Mouse (Mus musculus) MEL (cell line): ENCODE results near the gene Nrxn2. TPM values are rescaled to one million over a fixed set of nuclear protein-coding genes. Genes with fewer than 3 reads are reported as not detected.

ENCODE experiments used
- DNase-seq: peaks from one replicate; pipeline ENCODE4 v3.0.0; 2011; ENCODE audit warnings: low read depth, low spot score
- H3K27ac ChIP-seq: 2 replicates; pipeline ENCODE4 v1.5.1; 2012; ENCODE audit warnings: low read depth, mild to moderate bottlenecking, control low read depth, low read length, moderate library complexity; ENCODE audit not compliant: control insufficient read depth
- H3K27me3 ChIP-seq, 2 experiments: fragments of 150-350 bp in 1 of 2; sonication (generic) in 1 of 2; 2 replicates each; pipeline ENCODE4 v1.6.1; 2012; ENCODE audit warnings: low read length in 2 of 2, mild to moderate bottlenecking in 2 of 2, improper control_type of control experiment in 1 of 2, moderate library complexity in 1 of 2; ENCODE audit not compliant: insufficient read depth in 2 of 2, control insufficient read depth in 1 of 2
- H3K36me3 ChIP-seq, 2 experiments: 2 replicates each; pipeline ENCODE4 v1.6.1; 2012 to 2014; ENCODE audit warnings: low read length in 2 of 2, improper control_type of control experiment in 1 of 2, inconsistent platforms in 1 of 2, mild to moderate bottlenecking in 1 of 2; ENCODE audit not compliant: insufficient read depth in 2 of 2, control insufficient read depth in 1 of 2
- H3K4me1 ChIP-seq, 2 experiments: fragments of 150-350 bp in 1 of 2; sonication (generic) in 1 of 2; 2 replicates each; pipeline ENCODE4 v1.6.1; 2012; ENCODE audit warnings: low read length in 2 of 2, improper control_type of control experiment in 1 of 2, mild to moderate bottlenecking in 1 of 2; ENCODE audit not compliant: insufficient read depth in 2 of 2, control insufficient read depth in 1 of 2
- H3K4me3 ChIP-seq, 2 experiments: fragments of 150-350 bp in 1 of 2; sonication (generic) in 1 of 2; 2 replicates each; pipeline ENCODE4 v1.5.1; 2012; ENCODE audit warnings: low read depth in 2 of 2, low read length in 2 of 2, mild to moderate bottlenecking in 2 of 2, moderate library complexity in 2 of 2, control low read depth in 1 of 2, improper control_type of control experiment in 1 of 2; ENCODE audit not compliant: control insufficient read depth in 1 of 2, insufficient read depth in 1 of 2
- H3K79me2 ChIP-seq: 2 replicates; pipeline ENCODE4 v1.6.1; 2012; ENCODE audit warnings: mild to moderate bottlenecking, low read length, moderate library complexity; ENCODE audit not compliant: control insufficient read depth, poor library complexity, insufficient read depth
- H3K9ac ChIP-seq: 2 replicates; pipeline ENCODE4 v1.6.1; 2012; ENCODE audit warnings: low read depth, mild to moderate bottlenecking, control low read depth, low read length, moderate library complexity; ENCODE audit not compliant: control insufficient read depth, poor library complexity, severe bottlenecking
- H3K9me3 ChIP-seq: fragments of 150-350 bp; sonication (generic); replicated peaks from 2 replicates; pipeline ENCODE4 v1.6.1; 2012; ENCODE audit warnings: mild to moderate bottlenecking, low read length, improper control_type of control experiment, moderate library complexity; ENCODE audit not compliant: insufficient read depth
- E2F4 ChIP-seq: IDR thresholded peaks from 2 replicates; pipeline ENCODE4 v1.6.1; 2011; ENCODE audit warnings: low read depth, low read length, improper control_type of control experiment, borderline replicate concordance
- ELF1 ChIP-seq: IDR thresholded peaks from 2 replicates; pipeline ENCODE4 v1.6.1; 2014; ENCODE audit warnings: low read depth, mild to moderate bottlenecking, inconsistent platforms, low read length, improper control_type of control experiment, moderate library complexity
- EP300 ChIP-seq, 2 experiments: IDR thresholded peaks; 2 replicates each; pipeline ENCODE4 v1.6.1; 2011; ENCODE audit warnings: improper control_type of control experiment in 2 of 2, low read length in 2 of 2, low read depth in 1 of 2, mild to moderate bottlenecking in 1 of 2
- ETS1 ChIP-seq: IDR thresholded peaks from 2 replicates; pipeline ENCODE4 v1.6.1; 2012; ENCODE audit warnings: low read depth, mild to moderate bottlenecking, inconsistent platforms, low read length, improper control_type of control experiment, moderate library complexity
- JUND ChIP-seq: IDR thresholded peaks from 2 replicates; pipeline ENCODE4 v1.6.1; 2011; ENCODE audit warnings: low read depth, mild to moderate bottlenecking, improper control_type of control experiment, low read length
- MAFK ChIP-seq: IDR thresholded peaks from 2 replicates; pipeline ENCODE4 v1.6.1; 2011; ENCODE audit warnings: low read depth, mild to moderate bottlenecking, low read length, improper control_type of control experiment, borderline replicate concordance
- MAX ChIP-seq: IDR thresholded peaks from 2 replicates; pipeline ENCODE4 v1.6.1; 2011; ENCODE audit warnings: low read length, improper control_type of control experiment
- MXI1 ChIP-seq: IDR thresholded peaks from 2 replicates; pipeline ENCODE4 v1.6.1; 2011; ENCODE audit warnings: mild to moderate bottlenecking, low read depth, low read length, improper control_type of control experiment
- MYC ChIP-seq: IDR thresholded peaks from 2 replicates; pipeline ENCODE4 v1.6.1; 2011; ENCODE audit warnings: low read depth, mild to moderate bottlenecking, low read length, improper control_type of control experiment, moderate library complexity
- POLR2A ChIP-seq, 2 experiments: IDR thresholded peaks; 2 replicates each; pipeline ENCODE4 v1.6.1; 2011 to 2012; ENCODE audit warnings: low read length in 2 of 2, mild to moderate bottlenecking in 2 of 2, control low read depth in 1 of 2, improper control_type of control experiment in 1 of 2, low read depth in 1 of 2, moderate library complexity in 1 of 2; ENCODE audit not compliant: control insufficient read depth in 1 of 2, insufficient read depth in 1 of 2, poor library complexity in 1 of 2
- POLR2AphosphoS5 ChIP-seq: IDR thresholded peaks from 2 replicates; pipeline ENCODE4 v1.6.1; 2012; ENCODE audit warnings: low read depth, borderline replicate concordance, mild to moderate bottlenecking, inconsistent platforms, low read length, moderate library complexity, mixed read lengths
- RAD21 ChIP-seq: IDR thresholded peaks from 2 replicates; pipeline ENCODE4 v1.6.1; 2011; ENCODE audit warnings: mild to moderate bottlenecking, low read depth, low read length, improper control_type of control experiment
- TAL1 ChIP-seq: IDR thresholded peaks from 2 replicates; pipeline ENCODE4 v1.6.1; 2012; ENCODE audit warnings: mild to moderate bottlenecking, inconsistent platforms, low read length, moderate library complexity, mixed read lengths
- TCF12 ChIP-seq: IDR thresholded peaks from 2 replicates; pipeline ENCODE4 v1.6.1; 2014; ENCODE audit warnings: low read depth, mild to moderate bottlenecking, inconsistent platforms, low read length, improper control_type of control experiment, moderate library complexity
- USF2 ChIP-seq, 2 experiments: IDR thresholded peaks; 2 replicates each; pipeline ENCODE4 v1.6.1; 2011 to 2012; ENCODE audit warnings: improper control_type of control experiment in 2 of 2, low read length in 2 of 2, borderline replicate concordance in 1 of 2, inconsistent platforms in 1 of 2, low read depth in 1 of 2, mild to moderate bottlenecking in 1 of 2; ENCODE audit not compliant: insufficient read depth in 1 of 2
- ZNF384 ChIP-seq: IDR thresholded peaks from 2 replicates; pipeline ENCODE4 v1.6.1; 2012; ENCODE audit warnings: low read depth, mild to moderate bottlenecking, inconsistent platforms, low read length, improper control_type of control experiment
- polyA plus RNA-seq, 2 experiments: library from polyadenylated mRNA; stranded (reverse) in 1 of 2; unstranded in 1 of 2; fragments of >175 nt in 1 of 2; fragments of >200 nt in 1 of 2; gene quantifications; 2 replicates each; pipeline versions ENCODE4 v1.2.1 to v1.2.4; 2012; ENCODE audit warnings: low replicate concordance in 2 of 2, low read depth in 1 of 2; ENCODE audit not compliant: insufficient read length in 2 of 2, insufficient read depth in 1 of 2, missing spikeins in 1 of 2
- total RNA-seq: library from RNA; depleted of rRNA; stranded (reverse); fragments of 300-350 nt; gene quantifications from 2 replicates; pipeline ENCODE4 v1.2.3, GENCODE M21; 2012

The Nrxn2 gene
- total and polyA plus RNA-seq, 3 experiments: 0.39 to 0.42 TPM; not detected in 1

GRCm38 (mm10) chr19:6552302-6553028 is 133.9 kb downstream of the Nrxn2 start (continued):
- no peak for TF ChIP-seq MAFK
- no peak for TF ChIP-seq E2F4
- no peak for TF ChIP-seq MYC

- Histone ChIP-seq H3K79me2 (no peaks in the 10 kb centered on the region), H3K36me3 (no peaks in the 10 kb centered on the region), H3K4me1 (peaks cover 0 to 9% of the 10 kb centered on the region in 2 experiments; a peak in 1 of 4 replicates), H3K4me3 (peak overlapping the region; percentile 31 to 58), H3K27ac (peak overlapping the region; percentile 76), H3K9me3 (no peaks in the 10 kb centered on the region), H3K9ac (peak overlapping the region; percentile 38), H3K27me3 (no peaks in the 10 kb centered on the region)
- peak in 1 of 2 experiments; percentile 1; a peak in 1 of 4 replicates for TF ChIP-seq POLR2A (IDR thresholded peaks at IDR 0.05; ENCODE audit: control insufficient read depth in 1 of 2, insufficient read depth in 1 of 2, low read depth in 1 of 2, low read length in 2 of 2, poor library complexity in 1 of 2)
- TF ChIP-seq JUND: no peak
- TF ChIP-seq MAX: 0 out of 2 replicates have a peak, but pooled peaks have one; percentile 19
- TF ChIP-seq ETS1: no peak
- TF ChIP-seq ZNF384: peak; percentile 83
- TF ChIP-seq ELF1: peak; percentile 61; the same call in 1 of the 2 replicates
- peak; percentile 7 to 18; a peak in 2 of 4 replicates for TF ChIP-seq EP300 (IDR thresholded peaks at IDR 0.05; ENCODE audit: low read depth in 1 of 2, low read length in 2 of 2)
- TF ChIP-seq TCF12: 0 out of 2 replicates have a peak, but pooled peaks have one; percentile 29
- peak; percentile 82 for DNase-seq
These were observed 134.6 kb downstream of the Nrxn2 start for GRCm38 (mm10) chr19:6553174-6553573.

DNA sequence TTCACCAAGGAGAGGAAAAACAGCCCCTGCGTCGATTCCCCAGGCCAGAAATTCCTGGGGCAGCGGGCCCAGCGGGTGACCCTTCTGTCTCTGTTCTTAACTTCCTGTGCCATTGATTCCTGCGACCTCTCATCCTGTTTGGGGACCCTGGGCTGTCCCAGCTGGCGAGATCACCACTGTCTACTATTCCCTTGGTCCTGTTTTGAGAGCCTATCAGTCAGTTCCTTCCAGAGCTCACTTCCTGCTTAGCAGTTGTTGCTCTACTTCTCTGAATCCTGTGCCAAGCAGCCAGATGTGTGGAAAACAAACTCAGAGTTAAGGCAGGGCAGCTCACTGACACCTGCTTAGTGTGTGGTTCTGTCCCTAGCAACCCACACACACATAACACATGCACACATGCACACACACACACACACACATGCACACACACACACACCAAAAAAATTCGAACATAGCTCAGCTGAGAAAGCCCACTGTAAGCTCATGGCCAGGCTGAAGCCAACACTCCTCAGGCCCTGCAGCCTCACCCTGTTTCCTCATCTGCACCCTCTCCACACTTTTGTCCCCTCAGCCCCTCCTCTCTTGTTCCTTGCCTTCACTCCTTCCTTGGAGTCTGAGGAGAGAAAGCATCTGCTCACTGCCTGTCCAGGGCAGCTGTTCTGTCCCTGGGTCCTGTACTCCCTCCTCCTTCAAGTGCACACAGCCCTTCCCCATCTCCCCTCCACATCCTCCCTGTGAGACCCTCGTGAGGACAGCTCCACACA is 135.5 kb downstream of the Nrxn2 start:
- TF ChIP-seq EP300 (IDR thresholded peaks at IDR 0.05; ENCODE audit: low read depth in 1 of 2, low read length in 2 of 2) (peak in 1 of 2 experiments; percentile 20; a peak in 2 of 4 replicates), RAD21 (no peak), ELF1 (peak; percentile 64; the same call in 1 of the 2 replicates), POLR2AphosphoS5 (no peak), MXI1 (0 out of 2 replicates have a peak, but pooled peaks have one; percentile 33), TAL1 (no peak), ETS1 (0 out of 2 replicates have a peak, but pooled peaks have one; percentile 34), USF2 (IDR thresholded peaks at IDR 0.05; ENCODE audit: borderline replicate concordance in 1 of 2, insufficient read depth in 1 of 2, low read depth in 1 of 2, low read length in 2 of 2) (no peak)
- Histone ChIP-seq H3K4me1 (peaks cover 0 to 9% of the 10 kb centered on the region in 2 experiments; a peak in 1 of 4 replicates), H3K27ac (peak overlapping the region; percentile 76), H3K9me3 (no peaks in the 10 kb centered on the region), H3K9ac (peak overlapping the region; percentile 38), H3K79me2 (no peaks in the 10 kb centered on the region), H3K27me3 (no peaks in the 10 kb centered on the region), H3K4me3 (peak overlapping the region; percentile 31 to 49; a peak in 3 of 4 replicates), H3K36me3 (no peaks in the 10 kb centered on the region)
- peak; percentile 74 for DNase-seq
